Mouse (Mus musculus): ENCODE measurements around the gene Gm47985. TPM values are rescaled to one million over a fixed set of nuclear protein-coding genes. Genes with fewer than 3 reads are reported as not detected.
"Not testable (repeated sequence)": the region's sequence is repeated elsewhere in the genome, so short reads cannot be mapped to it uniquely, and the experiment has no call there.

Gm47985 gene
- polyA plus RNA-seq, 1 experiment from 2014 or later, result 0.60 TPM

- Histone ChIP-seq H3K4me3 (ENCODE audit: low read depth, low read length) (no peak overlapping the region), H3K36me3 (replicated peaks; ENCODE audit: insufficient read depth, low read length) (no peaks in the 10 kb centered on the region), H3K9me3 (ENCODE audit: low read length) (no peaks in the 10 kb centered on the region), H3K27me3 (ENCODE audit: insufficient read depth, low read length) (no peaks in the 10 kb centered on the region), H3K4me1 (ENCODE audit: insufficient read depth) (no peaks in the 10 kb centered on the region), H3K27ac (ENCODE audit: low read depth) (no peak overlapping the region), H3K9ac (replicated peaks) (no peak overlapping the region), H3K4me2 (ENCODE audit: low read depth, low read length) (no peak overlapping the region)
- TF ChIP-seq EP300 (IDR thresholded peaks at IDR 0.05; ENCODE audit: low read depth) (no peak), CTCF (IDR thresholded peaks at IDR 0.05; ENCODE audit: low read depth) (no peak)
- 82% methylated on average over 4 of the region's 4 CpGs for WGBS (ENCODE audit: insufficient replicate concordance)
- DNase-seq (no peak), ATAC-seq (no peak)
Measured at GRCm38 (mm10) chr1:151188469-151188868, 6.1 kb downstream of the Gm47985 start.

- H3K27ac ChIP-seq (ENCODE audit: low read depth); H3K4me1 ChIP-seq (ENCODE audit: insufficient read depth); H3K27me3 ChIP-seq (ENCODE audit: insufficient read depth, low read length); H3K4me3 ChIP-seq (ENCODE audit: low read depth, low read length); H3K36me3 ChIP-seq (replicated peaks; ENCODE audit: insufficient read depth, low read length); DNase-seq; H3K9me3 ChIP-seq (ENCODE audit: low read length); H3K4me2 ChIP-seq (ENCODE audit: low read depth, low read length); H3K9ac ChIP-seq (replicated peaks): not testable (repeated sequence)
- 0 out of 2 replicates have a peak, but pooled peaks have one; percentile 50 for ATAC-seq
- no CpG with 5 or more reads among the region's 7 CpGs for WGBS (ENCODE audit: insufficient replicate concordance)
Measured at GRCm38 (mm10) chr1:151192075-151192474, 9.7 kb downstream of the Gm47985 start, which contains the start of gene Gm8947. TSS of gene Gm8947 (plus strand) at chr1:151192376.

GRCm38 (mm10) chr1:151192739-151193138, 10.4 kb downstream of the Gm47985 start:
- H3K27ac ChIP-seq (ENCODE audit: low read depth); H3K4me1 ChIP-seq (ENCODE audit: insufficient read depth); H3K4me3 ChIP-seq (ENCODE audit: low read depth, low read length); H3K9me3 ChIP-seq (ENCODE audit: low read length); H3K27me3 ChIP-seq (ENCODE audit: insufficient read depth, low read length); H3K36me3 ChIP-seq (replicated peaks; ENCODE audit: insufficient read depth, low read length); H3K4me2 ChIP-seq (ENCODE audit: low read depth, low read length); H3K9ac ChIP-seq (replicated peaks); DNase-seq; ATAC-seq: not testable (repeated sequence)
- WGBS (ENCODE audit: insufficient replicate concordance), result 90% methylated on average over 13 of the region's 15 CpGs

- H3K27me3 ChIP-seq (ENCODE audit: insufficient read depth, low read length); H3K36me3 ChIP-seq (replicated peaks; ENCODE audit: insufficient read depth, low read length); DNase-seq; H3K4me2 ChIP-seq (ENCODE audit: low read depth, low read length); ATAC-seq; H3K27ac ChIP-seq (ENCODE audit: low read depth); H3K4me1 ChIP-seq (ENCODE audit: insufficient read depth); H3K9me3 ChIP-seq (ENCODE audit: low read length); H3K9ac ChIP-seq (replicated peaks); H3K4me3 ChIP-seq (ENCODE audit: low read depth, low read length): not testable (repeated sequence)
- 77% methylated on average over 4 of the region's 4 CpGs for WGBS (ENCODE audit: insufficient replicate concordance)
Measured at GRCm38 (mm10) chr1:151195986-151196385, 13.6 kb downstream of the Gm47985 start.

GRCm38 (mm10) chr1:151196690-151197089, 14.4 kb downstream of the Gm47985 start:
- WGBS (ENCODE audit: insufficient replicate concordance), result 72% methylated on average over 3 of the region's 3 CpGs
- H3K4me3 ChIP-seq (ENCODE audit: low read depth, low read length); ATAC-seq; DNase-seq; H3K27me3 ChIP-seq (ENCODE audit: insufficient read depth, low read length); H3K9ac ChIP-seq (replicated peaks); H3K4me2 ChIP-seq (ENCODE audit: low read depth, low read length); H3K27ac ChIP-seq (ENCODE audit: low read depth); H3K36me3 ChIP-seq (replicated peaks; ENCODE audit: insufficient read depth, low read length); H3K4me1 ChIP-seq (ENCODE audit: insufficient read depth); H3K9me3 ChIP-seq (ENCODE audit: low read length): not testable (repeated sequence)

- H3K9ac ChIP-seq (replicated peaks); H3K27me3 ChIP-seq (ENCODE audit: insufficient read depth, low read length); H3K4me2 ChIP-seq (ENCODE audit: low read depth, low read length); H3K4me1 ChIP-seq (ENCODE audit: insufficient read depth); ATAC-seq; H3K36me3 ChIP-seq (replicated peaks; ENCODE audit: insufficient read depth, low read length); H3K4me3 ChIP-seq (ENCODE audit: low read depth, low read length); H3K27ac ChIP-seq (ENCODE audit: low read depth); H3K9me3 ChIP-seq (ENCODE audit: low read length): not testable (repeated sequence)
- DNase-seq, result peak; percentile 48
- 69% methylated on average over 2 of the region's 4 CpGs for WGBS (ENCODE audit: insufficient replicate concordance)
Measured at GRCm38 (mm10) chr1:151198120-151198519, 15.8 kb downstream of the Gm47985 start, which contains the start of gene Gm47995. TSS of gene Gm47995 (plus strand) at chr1:151198448.

GRCm38 (mm10) chr1:151200620-151201019, 18.3 kb downstream of the Gm47985 start:
- not testable (repeated sequence) for H3K9me3 ChIP-seq (ENCODE audit: low read length); H3K36me3 ChIP-seq (replicated peaks; ENCODE audit: insufficient read depth, low read length); H3K4me3 ChIP-seq (ENCODE audit: low read depth, low read length); ATAC-seq; DNase-seq; H3K27ac ChIP-seq (ENCODE audit: low read depth); H3K4me1 ChIP-seq (ENCODE audit: insufficient read depth); H3K9ac ChIP-seq (replicated peaks); H3K4me2 ChIP-seq (ENCODE audit: low read depth, low read length); H3K27me3 ChIP-seq (ENCODE audit: insufficient read depth, low read length)

GRCm38 (mm10) chr1:151202771-151203170, 20.4 kb downstream of the Gm47985 start:
- H3K27ac ChIP-seq (ENCODE audit: low read depth); H3K27me3 ChIP-seq (ENCODE audit: insufficient read depth, low read length); H3K36me3 ChIP-seq (replicated peaks; ENCODE audit: insufficient read depth, low read length); DNase-seq; H3K4me2 ChIP-seq (ENCODE audit: low read depth, low read length); H3K4me1 ChIP-seq (ENCODE audit: insufficient read depth); H3K4me3 ChIP-seq (ENCODE audit: low read depth, low read length); H3K9ac ChIP-seq (replicated peaks); H3K9me3 ChIP-seq (ENCODE audit: low read length): not testable (repeated sequence)
- ATAC-seq, result peak; percentile 79
- WGBS (ENCODE audit: insufficient replicate concordance), result 39% methylated on average over 3 of the region's 5 CpGs

GRCm38 (mm10) chr1:151203818-151204217, 21.5 kb downstream of the Gm47985 start, which contains the start of gene 3110040M04Rik:
TSS of gene 3110040M04Rik (plus strand) at chr1:151204121.
- H3K36me3 ChIP-seq (replicated peaks; ENCODE audit: insufficient read depth, low read length); H3K27ac ChIP-seq (ENCODE audit: low read depth); H3K4me2 ChIP-seq (ENCODE audit: low read depth, low read length); H3K4me1 ChIP-seq (ENCODE audit: insufficient read depth); DNase-seq; H3K4me3 ChIP-seq (ENCODE audit: low read depth, low read length); H3K27me3 ChIP-seq (ENCODE audit: insufficient read depth, low read length); ATAC-seq; H3K9ac ChIP-seq (replicated peaks); H3K9me3 ChIP-seq (ENCODE audit: low read length): not testable (repeated sequence)
- WGBS (ENCODE audit: insufficient replicate concordance), result no CpG with 5 or more reads among the region's 6 CpGs

- not testable (repeated sequence) for H3K9ac ChIP-seq (replicated peaks); H3K9me3 ChIP-seq (ENCODE audit: low read length); H3K36me3 ChIP-seq (replicated peaks; ENCODE audit: insufficient read depth, low read length); H3K4me3 ChIP-seq (ENCODE audit: low read depth, low read length); H3K27ac ChIP-seq (ENCODE audit: low read depth); DNase-seq; H3K27me3 ChIP-seq (ENCODE audit: insufficient read depth, low read length); H3K4me1 ChIP-seq (ENCODE audit: insufficient read depth); H3K4me2 ChIP-seq (ENCODE audit: low read depth, low read length)
- 44% methylated on average over 3 of the region's 5 CpGs for WGBS (ENCODE audit: insufficient replicate concordance)
- ATAC-seq, result peak; percentile 84
Measured at GRCm38 (mm10) chr1:151208493-151208892, 26.2 kb downstream of the Gm47985 start.
